Mouse (Mus musculus) cerebral cortex, adult 2 months (tissue): ENCODE measurements around the gene Methig1.

Experiments used
- WGBS: fragments of 180-500 bp; shearing (Covaris S2); methylation state at CpG from one replicate; pipeline ENCODE4 v1.1.7; 2018; 5-methylcytosine and 5-hydroxymethylcytosine counted together

The Methig1 gene

GRCm38 (mm10) chr15:100352711-100353250 lies at the start of gene Methig1, which contains the start of gene Mettl7a2:
Methig1 (plus strand) TSS chr15:100353149.
Mettl7a2 (plus strand) TSS chr15:100353200.
- 89% methylated on average over 10 of the region's 10 CpGs for WGBS

- WGBS, result 42% methylated on average over 8 of the region's 8 CpGs
Observed at GRCm38 (mm10) chr15:100303428-100304018, 49.4 kb upstream of the Methig1 start.

DNA sequence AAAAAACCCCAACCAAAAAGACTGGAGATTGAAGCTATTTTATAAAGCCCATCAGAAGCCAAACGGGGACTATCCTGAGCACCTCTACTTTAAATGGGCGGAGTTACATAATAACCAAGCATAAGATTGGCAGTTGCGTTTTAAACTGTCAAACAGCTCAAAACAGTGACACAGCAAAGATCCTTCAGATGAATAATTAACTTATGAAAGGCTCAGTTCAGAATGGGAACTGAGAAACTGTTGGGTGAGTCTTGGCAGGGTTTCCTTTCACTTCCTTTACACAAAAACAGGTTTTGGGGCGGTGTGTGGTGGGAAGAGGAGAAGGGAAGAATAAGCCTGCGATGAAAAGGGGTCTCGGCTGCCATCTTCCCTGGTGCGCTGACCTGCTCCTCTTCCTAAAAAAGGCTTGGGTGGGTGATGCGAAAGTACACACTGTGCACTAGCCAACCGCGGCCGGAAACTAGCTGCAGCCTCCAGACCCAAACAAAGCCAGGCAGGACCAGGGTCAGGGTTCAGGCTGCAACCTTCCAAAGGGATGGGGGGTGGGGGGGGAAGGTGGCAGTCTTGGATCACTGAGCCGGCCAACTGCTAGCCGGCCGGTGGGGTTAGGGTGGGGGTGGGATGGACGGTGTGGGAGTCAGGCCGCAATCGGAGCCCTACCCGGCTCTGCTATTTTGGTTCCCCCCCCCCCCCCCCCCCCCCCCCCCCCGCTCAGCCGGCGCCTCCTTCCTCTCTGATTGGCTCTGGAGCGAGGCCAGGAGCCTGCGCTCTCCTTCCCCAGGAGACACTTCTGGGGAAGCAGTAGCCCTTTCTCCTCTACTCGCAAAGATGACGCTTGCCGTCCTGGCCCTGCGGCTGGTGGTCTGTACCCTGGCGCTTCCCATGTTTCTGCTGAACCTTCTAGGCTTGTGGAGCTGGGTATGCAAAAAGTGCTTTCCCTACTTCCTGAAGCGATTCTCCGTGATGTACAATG lies 48.6 kb upstream of the Methig1 start, which contains the start of gene Mettl7a1:
TSS of gene Mettl7a1 (plus strand) at position 122 of the 973 bp plus-strand sequence.
- WGBS, result 2% methylated on average over 19 of the region's 30 CpGs

- 85% methylated on average over 2 of the region's 2 CpGs for WGBS
Observed at GRCm38 (mm10) chr15:100306201-100306600, 46.7 kb upstream of the Methig1 start.

- WGBS, result 43% methylated on average over 11 of the region's 11 CpGs
Observed at GRCm38 (mm10) chr15:100307438-100308096, 45.4 kb upstream of the Methig1 start.

DNA sequence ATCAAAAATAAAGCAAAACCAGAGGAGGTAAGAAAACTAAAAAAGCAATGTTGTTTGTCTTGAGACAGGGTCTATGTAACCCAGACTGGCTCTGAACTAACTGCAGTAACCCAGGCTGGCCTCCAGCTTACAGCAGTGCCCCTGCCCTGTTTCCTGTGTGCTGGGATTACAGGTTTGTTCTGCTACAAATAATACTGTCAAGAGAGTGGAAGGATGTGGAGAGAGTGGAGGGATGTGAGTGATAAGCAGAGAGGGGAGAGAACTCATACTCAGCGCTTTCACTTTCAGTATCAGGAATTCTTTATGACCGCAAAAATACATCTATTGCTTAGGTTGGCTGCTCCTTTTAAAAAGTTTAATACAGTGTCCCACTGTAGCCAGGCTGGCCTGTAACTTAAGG lies 40.6 kb upstream of the Methig1 start:
- 94% methylated on average over 2 of the region's 2 CpGs for WGBS

DNA sequence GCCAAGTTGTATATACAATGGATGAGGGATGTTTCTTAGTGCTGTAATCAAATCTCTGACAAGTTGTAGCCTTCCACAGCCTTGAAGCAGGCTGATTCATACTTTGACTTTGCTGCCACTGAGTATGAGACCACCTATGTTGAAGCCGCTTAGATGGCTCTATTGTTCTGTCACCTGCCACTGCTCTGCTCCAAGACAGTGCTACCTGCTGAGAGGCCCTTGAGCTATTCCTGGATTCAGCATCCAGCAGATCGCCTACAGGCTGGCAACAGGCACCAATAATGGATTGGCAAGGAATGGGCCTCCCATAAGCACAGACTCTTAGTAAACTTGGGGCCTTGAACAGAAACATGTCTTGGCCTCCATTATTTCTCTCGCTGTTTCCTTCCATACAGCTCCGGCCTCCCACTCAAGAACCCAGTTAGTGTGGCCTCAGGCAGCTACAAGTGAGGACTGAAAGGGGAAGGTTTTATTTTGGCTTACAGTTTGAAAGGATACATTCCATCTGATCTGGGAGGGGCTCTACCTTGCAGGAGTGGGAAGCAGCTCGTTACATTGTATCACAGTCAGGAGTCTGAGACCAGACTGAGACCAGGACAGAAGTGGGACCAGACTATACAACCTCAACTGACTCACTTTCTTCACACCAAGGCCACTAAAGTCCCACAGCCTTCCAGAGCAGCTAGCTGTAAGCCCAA lies 38.4 kb upstream of the Methig1 start:
- WGBS, result 92% methylated on average over 5 of the region's 5 CpGs

- whole genome bisulfite sequencing, result 42% methylated on average over 4 of the region's 4 CpGs
Observed at GRCm38 (mm10) chr15:100318014-100318671, 34.8 kb upstream of the Methig1 start.

GRCm38 (mm10) chr15:100319884-100320283 lies 33.1 kb upstream of the Methig1 start:
- 96% methylated on average over 1 of the region's 1 CpGs for WGBS

DNA sequence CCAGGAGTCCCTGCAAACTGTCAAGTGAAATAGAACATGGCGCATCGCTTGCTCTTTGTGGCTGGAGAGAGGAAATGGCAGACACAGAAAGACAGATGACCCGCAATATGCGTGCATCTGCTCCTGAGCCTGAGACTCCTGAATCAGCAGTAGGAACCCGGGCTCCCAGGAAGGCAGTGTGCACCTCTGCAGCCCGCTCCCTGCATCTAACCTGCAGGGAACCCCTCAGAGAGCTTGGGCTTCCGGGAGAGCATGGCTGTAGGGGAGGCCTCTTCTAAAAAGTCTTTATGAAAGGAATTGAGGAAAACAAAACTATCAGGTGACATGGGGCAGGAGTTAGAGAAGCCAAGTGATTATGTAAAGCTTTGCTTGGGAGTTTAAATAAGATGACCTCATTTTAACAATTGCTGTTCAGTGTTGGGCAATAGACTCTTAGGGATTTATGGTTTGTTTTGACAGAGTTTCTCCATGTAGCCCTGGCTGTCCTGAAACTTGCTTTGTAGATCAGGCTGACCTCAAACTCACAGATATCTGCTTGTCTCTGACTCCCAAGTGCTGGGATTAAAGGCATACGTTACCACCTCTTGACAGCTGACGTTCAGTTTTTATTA lies 32.5 kb upstream of the Methig1 start:
- 83% methylated on average over 9 of the region's 9 CpGs for WGBS

- WGBS, result 54% methylated on average over 5 of the region's 5 CpGs
Observed at GRCm38 (mm10) chr15:100321134-100321533, 31.8 kb upstream of the Methig1 start.

GRCm38 (mm10) chr15:100324021-100324591 lies 28.8 kb upstream of the Methig1 start:
- 44% methylated on average over 12 of the region's 12 CpGs for WGBS

DNA sequence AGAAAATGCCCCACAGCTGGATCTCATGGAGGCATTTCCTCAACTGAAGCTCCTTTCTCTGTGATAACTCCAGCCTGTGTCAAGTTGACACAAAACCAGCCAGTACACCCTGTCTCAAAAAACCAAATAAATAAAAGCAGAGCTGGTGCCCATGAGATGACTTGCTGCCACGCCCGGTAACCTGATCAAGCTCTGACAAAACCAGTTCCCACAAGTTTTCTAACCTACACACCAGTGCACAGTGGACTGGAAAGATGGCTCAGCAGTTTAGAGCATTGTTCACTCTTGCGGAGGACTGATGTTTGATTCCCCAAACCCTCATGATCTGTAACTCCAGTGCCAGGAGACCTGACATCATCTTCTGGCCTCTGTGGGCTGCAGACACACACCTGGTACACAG lies 27.7 kb upstream of the Methig1 start:
- WGBS, result 94% methylated on average over 3 of the region's 3 CpGs

- 74% methylated on average over 4 of the region's 4 CpGs for WGBS
Observed at GRCm38 (mm10) chr15:100328089-100328488, 24.9 kb upstream of the Methig1 start.

DNA sequence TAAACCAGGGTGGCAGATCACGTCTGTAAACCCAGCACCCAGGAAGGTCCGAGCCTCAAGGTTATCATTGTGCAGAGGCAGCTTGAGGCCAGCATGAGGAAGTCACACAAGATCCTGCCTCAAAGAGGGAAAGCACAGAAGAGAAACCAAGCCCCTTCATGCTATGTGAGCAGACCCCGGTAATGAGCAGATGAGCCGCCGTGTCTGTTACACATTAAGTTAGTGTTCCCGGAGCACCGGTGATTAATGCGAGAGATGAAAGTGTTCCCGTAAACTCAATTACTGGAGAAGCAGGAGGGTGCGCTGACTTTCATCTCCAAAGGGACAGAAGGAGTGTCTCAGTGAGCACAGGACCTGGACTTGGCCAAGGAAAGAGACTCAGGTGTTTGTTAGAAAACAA lies 23.6 kb upstream of the Methig1 start:
- 79% methylated on average over 10 of the region's 10 CpGs for WGBS

GRCm38 (mm10) chr15:100330739-100331138 lies 22.2 kb upstream of the Methig1 start:
- WGBS, result 86% methylated on average over 7 of the region's 7 CpGs

- 64% methylated on average over 3 of the region's 10 CpGs for WGBS
Observed at GRCm38 (mm10) chr15:100332077-100332961, 20.6 kb upstream of the Methig1 start.

DNA sequence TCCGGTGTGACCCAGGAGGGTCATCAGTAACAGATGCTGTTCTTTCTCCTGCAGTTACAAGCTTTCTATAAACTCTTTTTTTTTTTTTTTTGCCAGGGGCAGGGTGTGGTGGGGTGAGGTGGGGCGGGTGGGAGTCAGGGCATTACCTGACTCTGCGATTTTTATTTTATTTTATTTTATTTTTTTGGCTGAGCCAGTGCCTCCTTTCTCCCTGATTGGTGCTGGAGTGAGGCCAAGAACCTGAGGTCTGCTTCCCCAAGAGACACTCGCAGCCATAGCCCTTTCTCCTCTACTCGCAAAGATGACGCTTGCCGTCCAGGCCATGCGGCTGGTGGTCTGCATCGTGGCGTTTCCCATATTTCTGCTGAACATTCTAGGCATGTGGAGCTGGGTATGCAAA lies 18.3 kb upstream of the Methig1 start, which contains the start of gene Mettl7a3:
TSS of gene Mettl7a3 (plus strand) at position 301 of the 400 bp plus-strand sequence.
- WGBS, result 70% methylated on average over 10 of the region's 10 CpGs

GRCm38 (mm10) chr15:100337847-100338246 lies 15.1 kb upstream of the Methig1 start:
- whole genome bisulfite sequencing, result 44% methylated on average over 8 of the region's 10 CpGs
